Mouse (Mus musculus) bone marrow macrophage, adult 2 months (primary cell): Measurements from ENCODE around the gene Gm3435.
"Not testable (repeated sequence)": the region's sequence is repeated elsewhere in the genome, so short reads cannot be mapped to it uniquely, and the experiment has no call there.

Experiments
- CTCF ChIP-seq: IDR thresholded peaks from 2 replicates; pipeline ENCODE4 v1.5.1; 2012; ENCODE audit warnings: low read depth, mild to moderate bottlenecking, low read length, moderate library complexity
- POLR2A ChIP-seq: IDR thresholded peaks from 2 replicates; pipeline ENCODE4 v1.6.1; 2012; ENCODE audit warnings: mild to moderate bottlenecking, low read depth, low read length, borderline replicate concordance

DNA sequence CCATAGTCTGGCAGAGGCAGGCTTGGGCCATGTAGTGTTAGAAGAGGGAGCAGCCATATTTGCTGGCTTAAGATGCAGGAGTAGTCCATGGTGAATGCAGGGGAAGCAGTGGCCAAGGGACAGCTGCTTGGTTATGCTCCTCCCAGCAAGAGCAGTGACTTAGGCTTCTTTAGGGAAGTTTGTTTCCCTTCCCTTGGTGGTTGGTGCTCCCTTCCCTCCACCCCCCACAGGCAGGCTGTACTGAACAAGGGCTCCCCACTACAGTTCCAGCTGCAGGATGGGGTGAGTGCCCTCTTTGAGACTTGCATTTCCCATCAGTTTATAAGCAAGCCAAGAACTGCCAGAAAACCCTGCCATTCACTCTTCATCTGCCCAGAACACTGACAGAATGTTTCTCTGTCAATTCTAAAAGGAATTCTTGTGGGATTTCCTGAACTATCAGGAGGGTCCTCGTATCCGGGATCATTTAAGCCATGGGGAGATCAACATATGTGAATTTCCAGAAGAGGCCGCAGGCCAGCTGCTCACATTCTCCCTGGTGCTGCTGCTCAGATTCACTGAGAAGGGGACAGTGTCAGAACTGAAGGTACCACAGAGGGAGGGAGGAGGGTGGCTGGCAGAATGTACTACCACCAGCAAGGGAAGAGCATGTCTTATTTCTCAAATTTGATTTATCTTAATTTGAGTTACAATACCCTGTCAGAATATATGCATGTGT, 11.7 kb downstream of the Gm3435 start:
- TF ChIP-seq POLR2A, CTCF: not testable (repeated sequence)
